Mouse (Mus musculus) heart, embryonic 15.5 days (tissue): ENCODE data around the gene Hspa4l. TPM values are rescaled to one million over a fixed set of nuclear protein-coding genes. Genes with fewer than 3 reads are reported as not detected.
"Not testable (repeated sequence)": the region's sequence is repeated elsewhere in the genome, so short reads cannot be mapped to it uniquely, and the experiment has no call there.

ENCODE experiments used
- ATAC-seq: fragments of 200-750 bp; cut with Nextera tagmentation; replicated peaks from 2 replicates; pipeline ENCODE4 v1.8.0; 2017; ENCODE audit warnings: low read depth, moderate TSS enrichment; ENCODE audit not compliant: insufficient number of reproducible peaks, insufficient read depth, low FRiP score
- H3K27ac ChIP-seq: fragments of 300-500 bp; sonication (generic); 2 replicates; pipeline ENCODE4 v1.5.1; 2015; ENCODE audit warnings: mild to moderate bottlenecking, inconsistent platforms
- H3K27me3 ChIP-seq: fragments of 300-500 bp; sonication (generic); 2 replicates; pipeline ENCODE4 v1.6.1; 2015; ENCODE audit warnings: inconsistent platforms
- H3K36me3 ChIP-seq: fragments of 300-500 bp; sonication (generic); 2 replicates; pipeline ENCODE4 v1.6.1; 2015; ENCODE audit warnings: mild to moderate bottlenecking, inconsistent platforms
- H3K4me1 ChIP-seq: fragments of 300-500 bp; sonication (generic); replicated peaks from 2 replicates; pipeline ENCODE4 v1.6.1; 2015; ENCODE audit warnings: inconsistent platforms
- H3K4me2 ChIP-seq: fragments of 300-500 bp; sonication (generic); 2 replicates; pipeline ENCODE4 v1.6.1; 2015; ENCODE audit warnings: inconsistent platforms, mild to moderate bottlenecking, moderate library complexity
- H3K4me3 ChIP-seq: fragments of 300-500 bp; sonication (generic); 2 replicates; pipeline ENCODE4 v1.5.1; 2015; ENCODE audit warnings: mild to moderate bottlenecking, inconsistent platforms
- H3K9ac ChIP-seq: fragments of 300-500 bp; sonication (generic); 2 replicates; pipeline ENCODE4 v1.6.1; 2015; ENCODE audit warnings: mild to moderate bottlenecking, inconsistent platforms
- H3K9me3 ChIP-seq: fragments of 300-500 bp; sonication (generic); replicated peaks from 2 replicates; pipeline ENCODE4 v1.6.1; 2016; ENCODE audit warnings: inconsistent platforms
- WGBS: fragments of 180-500 bp; shearing (Covaris S2); methylation state at CpG from one replicate; pipeline ENCODE4 v1.1.7; 2015; ENCODE audit warnings: mixed read lengths; 5-methylcytosine and 5-hydroxymethylcytosine counted together
- polyA plus RNA-seq: library from polyadenylated mRNA; unstranded; fragments of >200 nt; fragmentation: Nextera tagmentation; extraction: Ambion mirVana; gene quantifications from 2 replicates; pipeline ENCODE4 v1.2.1, GENCODE M21; 2015

Hspa4l gene
- polyA plus RNA-seq, 1 experiment from 2014 or later, result 34.9 TPM

- 65% methylated on average over 6 of the region's 6 CpGs for WGBS
- H3K4me1 ChIP-seq, H3K9ac ChIP-seq, H3K9me3 ChIP-seq, ATAC-seq, H3K36me3 ChIP-seq, H3K27ac ChIP-seq, H3K27me3 ChIP-seq: not testable (repeated sequence)
- H3K4me3 ChIP-seq, result peak overlapping the region; percentile 61; the same call in 1 of the 2 replicates
- H3K4me2 ChIP-seq, result peak overlapping the region; percentile 65
These were observed 101.2 kb downstream of the Hspa4l start for GRCm38 (mm10) chr3:40845521-40845920.

Other genes with a start within 250 kb of the Hspa4l start
- 2.6 and 3.3 TPM in 2 replicates for gene Intu, start 213.2 kb upstream of the Hspa4l start, polyA plus RNA-seq
- gene Slc25a31, start 35.6 kb upstream of the Hspa4l start, polyA plus RNA-seq, result 0.81 and 0.85 TPM in 2 replicates
- gene Plk4, start 55.5 kb downstream of the Hspa4l start, polyA plus RNA-seq, result 28.6 and 33.4 TPM in 2 replicates
- gene Mfsd8, start 102.4 kb downstream of the Hspa4l start, polyA plus RNA-seq, result 6.3 and 6.6 TPM in 2 replicates
- 14.9 and 18.4 TPM in 2 replicates for gene Abhd18, start 102.5 kb downstream of the Hspa4l start, polyA plus RNA-seq
- gene 1700034I23Rik, start 158.0 kb downstream of the Hspa4l start, polyA plus RNA-seq, result 0.13 TPM in 2 replicates
- 15.0 and 16.0 TPM in 2 replicates for gene Larp1b, start 205.3 kb downstream of the Hspa4l start, polyA plus RNA-seq